Mouse (Mus musculus) ZHBTc4 (cell line): Measurements from ENCODE around the gene Yif1a.

Source experiments
- DNase-seq: peaks from one replicate; pipeline ENCODE4 v3.0.0-alpha.2; 2011; ENCODE audit warnings: low read depth, low spot score

Gene Yif1a

DNA sequence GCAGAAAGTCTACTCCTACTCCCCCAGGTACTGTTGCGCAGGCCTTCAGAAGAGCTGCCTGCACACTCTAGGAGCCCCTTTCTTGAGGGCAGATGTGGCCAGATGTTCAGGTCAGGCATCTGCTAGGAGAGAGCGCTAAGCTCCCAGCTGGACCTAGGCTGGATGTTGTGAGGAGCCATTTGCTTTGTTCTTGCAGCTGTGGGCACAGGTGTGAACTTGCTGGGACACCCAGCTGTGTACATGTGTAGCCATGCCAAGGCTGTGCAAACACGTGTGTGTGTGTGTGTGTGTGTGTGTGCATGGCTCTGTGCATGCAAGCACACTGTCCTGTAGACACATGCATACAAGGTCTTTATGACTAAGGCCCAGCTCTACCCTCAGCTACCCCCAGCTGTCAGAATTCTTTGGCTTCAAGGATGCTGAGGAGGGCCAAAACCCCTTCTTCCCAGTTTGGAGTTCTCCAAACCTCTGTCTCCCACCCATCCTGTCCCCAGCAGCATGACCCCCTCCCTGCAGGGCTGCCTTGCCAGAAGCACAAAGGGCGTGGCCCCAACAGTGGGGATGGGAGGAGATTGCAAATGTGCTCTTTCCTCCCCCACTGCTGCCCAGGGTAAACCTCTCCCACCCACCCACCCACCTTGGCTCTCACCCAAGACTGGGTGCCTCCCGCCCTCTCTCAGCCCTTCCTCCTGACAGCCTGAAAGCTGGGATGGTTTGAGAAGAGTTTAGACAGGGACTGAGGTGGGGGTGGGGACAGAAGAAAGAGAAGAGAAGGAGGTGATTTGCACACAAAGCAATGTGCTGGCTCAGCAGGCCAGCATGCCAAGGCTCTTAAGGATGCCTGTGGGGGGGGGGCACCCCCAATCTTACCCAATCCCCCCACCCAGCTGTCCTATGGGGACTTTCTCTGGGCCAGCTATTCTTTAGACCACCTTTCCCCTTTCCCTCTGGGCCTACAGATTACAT, 27.7 kb upstream of the Yif1a start:
- peak; percentile 76 for DNase-seq

DNA sequence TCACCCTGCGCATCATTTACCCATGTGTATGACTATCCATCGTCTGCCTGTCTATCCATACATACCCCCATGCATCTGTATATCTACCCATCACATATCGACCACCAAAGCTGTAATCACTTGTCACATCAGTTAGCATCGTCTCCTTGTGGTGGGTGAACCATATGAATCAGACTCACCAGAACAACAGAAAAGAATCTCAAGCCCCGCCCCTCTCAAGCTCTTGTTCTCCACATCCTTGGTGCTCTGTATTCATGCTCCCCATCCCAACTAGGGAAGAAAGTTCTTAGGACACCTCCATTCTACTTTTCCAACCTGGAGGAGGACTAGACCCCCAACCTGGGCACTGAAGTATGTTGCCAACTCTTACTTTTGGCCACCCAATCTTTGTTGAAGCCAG, 26.3 kb upstream of the Yif1a start:
- DNase-seq: no peak

DNA sequence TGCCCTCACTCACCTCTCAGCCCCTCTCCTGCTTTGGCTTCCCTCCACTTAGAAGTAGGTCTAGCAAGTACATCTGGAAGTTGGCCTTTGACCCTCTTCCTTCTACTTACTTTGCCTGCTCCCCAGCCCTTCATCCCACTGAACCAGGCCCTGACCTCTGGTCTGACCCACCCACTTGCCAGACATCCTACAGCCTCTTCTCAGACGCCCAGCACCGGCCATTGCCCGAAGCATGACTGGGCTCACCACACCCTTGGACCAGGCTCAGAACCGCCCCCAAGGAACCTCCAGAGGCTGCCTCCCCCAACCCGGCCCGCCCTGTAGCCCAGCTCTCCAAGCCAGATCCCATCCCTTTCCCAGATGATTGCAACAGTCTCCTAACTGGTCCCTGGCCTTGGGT, 25.9 kb upstream of the Yif1a start:
- DNase-seq: no peak

DNA sequence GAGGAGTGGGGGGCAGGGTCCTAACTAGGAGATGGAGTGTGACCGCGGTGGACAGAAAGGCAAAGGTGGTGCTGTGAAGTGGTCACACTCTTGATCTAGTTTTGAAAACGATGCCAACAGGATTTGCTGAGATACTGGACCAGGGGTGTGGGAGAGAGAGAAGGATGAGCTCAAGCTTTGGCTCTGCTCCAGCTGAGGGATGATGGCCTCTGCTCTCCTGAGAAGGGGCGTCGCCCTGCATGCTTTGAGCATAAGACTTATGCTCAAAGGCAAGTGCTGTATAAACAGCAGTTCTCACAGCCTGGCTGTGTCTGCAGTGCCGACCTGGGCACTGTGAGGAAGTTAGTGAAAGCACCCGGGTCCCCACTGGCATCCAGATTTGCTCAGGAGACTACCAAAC, 23.2 kb upstream of the Yif1a start:
- DNase-seq: no peak

DNA sequence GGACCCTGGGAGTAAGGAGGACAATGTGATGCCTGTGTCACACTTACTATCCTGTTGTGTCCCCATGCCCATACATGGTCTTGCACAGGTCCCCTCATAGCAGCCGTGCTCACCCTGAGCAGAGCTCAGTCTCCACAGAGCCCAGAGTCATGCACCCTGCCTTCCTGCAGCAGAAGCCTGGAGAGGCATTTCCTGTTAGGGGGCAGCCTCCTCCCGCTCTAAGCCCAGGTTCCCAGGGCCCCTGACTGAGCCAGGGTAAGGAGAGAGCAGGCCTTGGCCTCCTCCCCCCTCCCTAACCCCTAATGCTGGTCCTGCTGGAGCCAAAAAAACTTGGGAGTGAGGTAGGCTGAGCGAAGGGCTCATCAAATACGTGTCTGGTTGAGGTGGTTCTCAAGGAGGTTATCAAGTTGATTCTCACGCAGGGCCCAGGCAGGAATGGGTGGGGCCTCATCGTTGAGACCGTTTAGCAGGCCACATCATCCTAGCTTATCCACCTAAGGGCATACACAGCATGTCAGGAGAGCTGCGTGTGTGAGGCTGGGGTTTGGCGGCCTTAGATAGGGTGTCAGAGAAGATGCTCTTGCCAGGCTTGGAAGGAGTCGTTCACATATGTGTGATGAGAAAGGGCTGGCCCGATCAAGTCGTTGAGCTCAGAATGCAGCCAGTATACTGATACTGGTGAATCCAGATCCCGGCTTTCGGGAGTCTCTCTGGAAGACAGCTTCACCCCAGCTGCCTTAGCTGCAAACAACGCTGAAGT, 21.1 kb upstream of the Yif1a start:
- DNase-seq: peak; percentile 49

DNA sequence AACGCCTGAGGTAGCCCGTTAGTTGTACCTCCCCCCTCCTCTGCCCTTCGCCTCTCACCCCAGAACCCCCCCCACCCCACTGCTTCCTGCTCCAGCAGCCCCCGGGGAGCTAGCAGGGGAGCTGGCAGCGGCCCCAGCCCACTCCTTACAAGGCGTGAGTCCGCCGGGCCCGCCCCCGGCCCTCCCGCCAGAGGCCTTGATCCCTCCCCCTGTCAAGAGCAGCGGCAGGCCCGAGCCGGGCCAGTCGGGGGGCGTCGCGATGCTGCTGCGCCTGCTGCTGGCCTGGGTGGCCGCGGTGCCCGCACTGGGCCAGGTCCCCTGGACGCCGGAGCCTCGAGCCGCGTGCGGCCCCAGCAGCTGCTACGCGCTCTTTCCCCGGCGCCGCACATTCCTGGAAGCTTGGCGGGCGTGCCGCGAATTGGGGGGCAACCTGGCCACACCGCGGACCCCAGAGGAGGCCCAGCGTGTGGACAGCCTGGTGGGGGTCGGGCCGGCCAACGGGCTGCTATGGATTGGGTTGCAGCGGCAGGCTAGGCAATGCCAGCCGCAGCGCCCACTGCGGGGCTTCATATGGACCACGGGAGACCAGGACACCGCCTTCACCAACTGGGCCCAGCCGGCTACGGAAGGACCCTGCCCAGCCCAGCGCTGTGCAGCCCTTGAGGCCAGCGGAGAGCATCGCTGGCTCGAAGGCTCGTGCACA, 20.3 kb upstream of the Yif1a start, which contains the start of gene Cd248:
TSS of gene Cd248 (plus strand) at position 212 of the 703 bp plus-strand sequence.
- peak; percentile 51 for DNase-seq

DNA sequence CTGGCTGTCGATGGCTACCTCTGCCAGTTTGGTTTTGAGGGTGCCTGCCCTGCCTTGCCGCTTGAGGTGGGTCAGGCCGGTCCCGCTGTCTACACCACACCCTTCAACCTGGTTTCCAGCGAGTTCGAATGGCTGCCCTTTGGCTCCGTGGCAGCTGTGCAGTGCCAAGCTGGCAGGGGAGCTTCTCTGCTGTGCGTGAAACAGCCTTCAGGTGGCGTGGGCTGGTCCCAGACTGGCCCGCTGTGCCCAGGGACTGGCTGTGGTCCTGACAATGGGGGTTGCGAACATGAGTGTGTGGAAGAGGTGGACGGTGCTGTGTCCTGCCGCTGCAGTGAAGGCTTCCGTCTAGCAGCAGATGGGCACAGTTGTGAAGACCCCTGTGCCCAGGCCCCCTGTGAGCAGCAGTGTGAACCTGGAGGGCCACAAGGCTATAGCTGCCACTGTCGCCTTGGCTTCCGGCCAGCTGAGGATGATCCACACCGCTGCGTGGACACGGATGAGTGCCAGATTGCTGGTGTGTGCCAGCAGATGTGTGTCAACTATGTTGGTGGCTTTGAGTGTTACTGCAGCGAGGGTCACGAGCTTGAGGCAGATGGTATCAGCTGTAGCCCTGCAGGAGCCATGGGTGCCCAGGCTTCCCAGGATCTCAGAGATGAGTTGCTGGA, 19.6 kb upstream of the Yif1a start:
- no peak for DNase-seq

DNA sequence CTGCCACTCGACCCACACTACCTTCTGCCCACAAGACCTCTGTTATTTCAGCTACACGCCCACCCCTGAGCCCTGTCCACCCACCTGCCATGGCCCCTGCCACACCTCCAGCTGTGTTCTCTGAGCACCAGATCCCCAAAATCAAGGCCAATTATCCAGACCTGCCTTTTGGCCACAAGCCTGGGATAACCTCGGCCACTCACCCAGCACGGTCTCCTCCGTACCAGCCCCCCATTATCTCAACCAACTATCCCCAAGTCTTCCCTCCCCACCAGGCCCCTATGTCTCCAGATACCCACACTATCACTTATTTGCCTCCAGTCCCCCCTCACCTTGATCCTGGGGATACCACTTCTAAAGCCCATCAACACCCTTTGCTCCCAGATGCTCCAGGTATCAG, 18.9 kb upstream of the Yif1a start:
- DNase-seq: no peak

DNA sequence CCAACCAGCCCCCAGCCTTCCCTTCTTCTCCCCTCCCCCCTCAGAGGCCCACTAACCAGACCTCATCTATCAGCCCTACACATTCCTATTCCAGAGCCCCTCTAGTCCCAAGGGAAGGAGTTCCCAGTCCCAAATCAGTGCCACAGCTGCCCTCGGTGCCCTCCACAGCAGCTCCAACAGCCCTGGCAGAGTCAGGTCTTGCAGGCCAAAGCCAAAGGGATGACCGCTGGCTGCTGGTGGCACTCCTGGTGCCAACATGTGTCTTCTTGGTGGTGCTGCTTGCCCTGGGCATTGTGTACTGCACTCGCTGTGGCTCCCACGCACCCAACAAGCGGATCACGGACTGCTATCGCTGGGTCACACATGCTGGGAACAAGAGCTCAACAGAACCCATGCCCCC, 18.4 kb upstream of the Yif1a start:
- no peak for DNase-seq

DNA sequence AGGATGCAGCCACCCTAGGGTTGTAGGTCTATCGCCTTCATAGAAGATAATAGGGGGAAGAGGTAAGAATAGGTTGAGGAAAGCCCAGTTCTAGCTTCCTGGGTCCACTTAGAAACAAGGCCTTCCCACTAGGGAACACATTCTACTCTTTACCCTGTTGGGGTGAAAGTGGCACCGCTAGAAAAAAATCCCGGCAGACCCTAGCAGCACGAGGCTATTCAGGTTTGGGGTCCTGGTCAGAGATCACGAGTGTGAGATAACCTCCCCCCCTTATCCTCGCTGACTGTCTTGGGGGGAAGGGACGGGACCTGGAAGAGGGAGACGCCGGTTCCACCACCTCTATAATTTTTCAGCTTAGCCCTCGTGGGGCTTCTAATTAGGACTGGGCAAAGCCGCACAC, 17.3 kb upstream of the Yif1a start:
- DNase-seq: no peak

DNA sequence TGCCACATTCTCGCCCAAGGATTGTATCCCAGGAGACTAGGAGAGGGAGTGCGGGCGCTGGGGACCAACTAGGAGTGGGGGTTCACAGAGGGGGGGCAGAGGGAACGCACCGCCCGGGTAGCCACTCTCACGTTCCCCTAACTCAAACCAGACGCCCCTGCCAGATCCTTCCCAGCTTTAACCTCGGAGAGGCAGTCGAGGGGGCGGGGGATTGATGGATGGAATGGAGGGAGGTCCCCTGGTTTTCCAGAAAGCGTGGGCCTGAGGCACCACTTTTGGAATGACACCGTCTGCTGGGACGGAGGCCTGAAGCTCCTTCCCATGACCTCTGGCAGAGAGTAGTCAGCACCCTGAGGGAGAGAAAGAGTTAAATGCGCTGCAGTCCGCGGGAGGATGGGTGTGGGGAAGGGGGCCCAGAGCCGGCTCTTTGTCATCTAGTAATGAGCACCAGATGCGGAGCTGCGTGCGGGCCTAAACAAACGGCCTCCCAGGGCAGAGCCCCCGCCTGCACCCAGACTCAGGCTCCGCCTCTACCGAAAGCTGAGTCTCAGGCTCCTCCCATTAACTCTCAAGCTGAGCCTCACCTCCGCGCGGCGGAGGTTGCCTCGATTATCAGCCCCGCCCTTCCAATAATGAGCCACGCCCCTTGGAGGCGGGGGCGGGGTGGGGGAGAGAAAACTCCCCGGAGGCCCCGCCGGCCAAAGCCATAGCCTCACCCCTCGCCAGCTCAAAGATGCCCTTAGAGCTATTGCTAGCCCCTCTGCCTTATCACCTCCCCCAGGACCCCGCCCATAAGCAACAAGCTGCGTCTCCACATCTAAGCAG, 16.6 kb upstream of the Yif1a start:
- DNase-seq: peak; percentile 98

DNA sequence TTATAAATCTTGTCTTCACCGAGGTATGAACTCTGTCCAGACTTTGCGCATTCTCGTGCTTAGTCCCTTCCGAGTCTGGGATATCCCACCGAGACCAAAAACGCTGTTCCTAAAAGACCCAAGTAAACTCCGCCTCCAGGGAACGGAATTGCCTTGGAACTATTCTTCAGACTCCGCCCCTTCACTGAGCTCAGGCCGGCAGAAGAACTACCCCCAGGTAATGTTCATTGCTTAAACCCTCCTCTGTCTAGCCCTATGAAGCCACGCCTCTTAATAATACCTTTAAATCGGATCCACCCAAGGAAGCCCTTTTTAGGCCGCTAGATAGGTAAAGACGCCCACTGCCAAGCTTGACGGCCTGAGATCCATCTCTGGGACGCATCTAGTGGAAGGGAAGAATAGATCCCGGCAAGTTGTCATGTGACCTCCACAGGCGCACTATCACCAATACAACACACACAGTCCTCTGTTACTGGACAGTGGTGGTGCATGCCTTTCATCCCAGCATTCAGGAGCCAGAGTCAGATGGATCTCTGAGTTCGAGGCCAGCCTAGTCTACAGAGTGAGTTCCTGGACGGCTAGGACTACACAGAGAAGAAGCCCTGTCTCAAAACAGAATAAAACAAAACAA, 15.8 kb upstream of the Yif1a start:
- DNase-seq: peak; percentile 90

DNA sequence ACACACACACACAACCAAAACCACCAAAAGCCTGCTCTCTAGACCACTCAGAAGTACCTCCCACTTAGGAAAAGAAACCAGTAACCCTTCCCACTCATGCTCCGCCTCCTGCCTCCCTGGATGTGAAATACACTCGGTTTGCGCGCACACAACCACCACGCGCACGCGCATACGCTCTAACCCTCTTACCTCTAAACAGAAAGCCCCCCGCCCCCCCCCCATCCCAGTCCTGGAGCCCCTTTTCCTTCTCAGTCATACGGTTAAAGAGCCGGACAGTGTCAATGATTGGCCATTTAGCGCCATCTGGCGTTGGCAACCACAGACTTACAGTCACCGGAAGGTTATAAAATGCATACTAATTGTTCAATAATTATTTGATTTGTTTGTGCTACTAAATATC, 15.3 kb upstream of the Yif1a start:
- DNase-seq: peak; percentile 88

DNA sequence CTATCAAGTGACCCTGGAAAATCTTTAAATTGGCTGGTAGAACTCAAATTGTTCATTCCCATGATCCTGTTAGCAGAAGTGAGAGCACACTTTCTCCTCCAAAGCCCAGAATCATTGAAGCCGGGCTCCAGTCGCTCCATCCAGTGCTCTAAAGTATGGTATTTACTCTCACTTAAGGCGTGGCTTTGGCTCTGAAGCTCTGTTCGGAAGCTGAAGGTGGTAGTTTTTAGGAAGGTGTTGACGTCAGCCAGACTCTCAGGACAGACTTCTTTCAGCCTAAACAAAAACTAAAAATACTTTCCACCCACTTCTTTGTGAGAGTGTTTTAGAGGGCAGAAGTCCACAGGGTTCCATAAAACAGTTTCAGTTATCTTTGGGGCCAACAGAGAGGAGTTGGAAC, 14.8 kb upstream of the Yif1a start:
- DNase-seq: no peak

DNA sequence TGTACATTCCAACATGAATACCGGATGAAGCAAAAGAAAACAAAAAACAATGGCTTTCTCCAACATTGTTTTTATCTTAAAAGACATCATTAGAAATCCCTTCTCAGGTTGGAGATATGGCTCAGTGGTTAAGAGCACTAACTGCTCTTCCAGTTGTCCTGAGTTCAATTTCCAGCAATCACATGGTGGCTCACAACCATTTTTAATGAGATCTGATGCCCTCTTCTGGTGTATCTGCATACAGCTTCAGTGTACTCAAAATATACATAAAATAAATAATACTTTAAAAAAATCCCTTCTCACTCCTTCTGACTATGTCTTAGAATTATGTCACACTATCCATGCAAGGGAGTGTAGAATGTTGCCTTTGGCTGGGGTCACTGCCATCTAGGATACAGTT, 9.1 kb upstream of the Yif1a start:
- DNase-seq: no peak

DNA sequence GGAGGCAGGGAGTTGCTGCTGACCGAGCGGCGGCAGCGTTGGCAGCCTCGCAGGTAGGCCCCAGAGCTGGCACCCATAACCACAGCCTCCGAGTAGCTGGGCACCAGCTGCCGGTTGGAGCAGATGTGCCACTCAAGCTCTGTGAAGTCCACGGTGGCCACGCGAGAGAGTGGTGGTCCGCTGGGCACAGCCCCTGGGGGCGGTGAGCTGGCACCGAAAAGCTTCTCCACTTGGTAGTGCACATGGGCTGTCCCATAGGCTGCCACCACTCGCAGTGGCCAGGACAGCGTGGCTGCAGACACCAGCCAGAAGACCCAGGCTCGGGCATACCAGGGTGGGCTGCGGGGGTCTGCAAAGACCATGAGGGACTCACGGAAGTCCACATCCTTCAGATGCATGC, 6.3 kb upstream of the Yif1a start:
- DNase-seq: no peak

DNA sequence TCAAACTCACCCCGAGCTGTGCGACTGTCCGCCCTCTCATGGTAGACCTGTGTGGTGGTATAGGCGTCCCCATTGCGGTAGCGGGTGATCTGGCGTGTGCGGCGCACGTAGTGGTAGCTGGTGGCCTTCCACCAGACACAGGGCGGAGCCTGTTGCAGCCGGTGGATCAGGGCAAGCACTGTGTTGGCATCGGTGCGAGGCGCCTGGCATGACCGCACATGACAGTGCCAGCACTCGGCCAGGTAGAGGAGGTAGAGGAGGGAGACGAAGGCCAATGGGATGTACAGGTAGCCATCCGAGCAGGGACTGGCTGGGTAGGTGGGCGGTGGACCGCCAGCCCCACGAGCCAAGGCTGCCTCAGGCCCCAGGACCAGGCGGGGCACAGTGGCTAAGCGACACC, 5.7 kb upstream of the Yif1a start:
- peak; percentile 61 for DNase-seq

DNA sequence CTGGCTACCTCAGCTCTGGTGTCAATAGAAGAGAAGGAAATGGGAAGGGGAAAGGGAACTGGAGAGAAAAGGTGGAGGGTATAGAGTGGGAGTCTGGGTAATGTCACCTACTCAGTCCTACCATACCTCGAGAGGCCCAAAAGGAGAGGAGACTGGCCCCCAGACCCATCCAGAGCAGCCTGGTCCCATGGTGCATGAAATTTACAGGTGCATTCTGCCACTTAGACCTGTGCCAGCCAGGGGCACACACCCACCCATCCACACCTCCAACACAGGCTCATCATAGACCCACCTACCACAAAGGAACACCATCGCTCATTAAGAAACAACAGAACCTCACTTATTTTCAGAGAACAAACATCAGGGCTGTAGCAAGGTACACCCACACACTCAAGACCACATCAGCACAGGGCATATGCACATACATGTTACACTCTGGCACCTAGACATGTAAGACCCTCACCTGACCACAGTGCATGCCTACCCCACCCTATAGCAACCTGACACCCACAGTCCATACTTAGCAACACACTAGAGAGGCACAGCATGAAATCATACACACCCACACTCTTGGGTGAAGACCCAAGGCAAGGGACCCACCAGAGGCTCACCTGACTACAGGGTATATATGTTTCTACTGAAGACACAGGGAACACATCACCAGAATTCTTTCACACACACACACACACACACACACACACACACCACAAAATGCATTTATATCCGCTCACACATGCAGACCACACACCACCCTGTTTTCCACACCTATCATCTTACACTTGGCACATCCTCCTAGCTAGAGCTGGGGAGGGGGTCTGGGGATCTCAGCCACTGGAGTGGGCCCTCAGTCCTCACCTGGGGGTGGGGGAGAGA, 4.1 kb upstream of the Yif1a start:
- DNase-seq: no peak

DNA sequence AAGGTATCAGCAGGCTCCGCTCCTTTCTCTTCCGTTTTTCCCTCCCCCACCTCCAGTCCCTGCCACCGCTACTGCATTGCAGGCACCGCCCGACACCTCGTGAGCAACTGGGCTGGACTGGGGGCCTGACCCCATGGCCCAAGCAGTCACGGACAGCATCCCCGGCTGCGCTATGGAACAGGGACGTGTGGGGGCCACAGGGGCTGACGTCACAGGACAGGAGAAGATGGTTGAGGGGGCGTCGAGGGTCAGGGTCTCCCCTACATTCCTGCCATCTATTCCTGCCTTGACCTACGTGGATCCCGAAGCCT, 3.5 kb upstream of the Yif1a start:
- no peak for DNase-seq
